Mouse (Mus musculus) heart, postnatal 14 days (tissue): ENCODE measurements around the gene Taar8a. TPM values are rescaled to one million over a fixed set of nuclear protein-coding genes. Genes with fewer than 3 reads are reported as not detected.

ENCODE experiments used
- total RNA-seq, 2 experiments: library from RNA; stranded (reverse); gene quantifications; 2 replicates each; pipeline ENCODE4 v1.2.3; 2021

The Taar8a gene
- total RNA-seq, 2 experiments from 2014 or later: not detected

Other genes with a start within 250 kb of the Taar8a start
- gene Vnn3, start 225.0 kb upstream of the Taar8a start, total RNA-seq: not detected
- 1 to 10 TPM; 1.1 TPM for gene Vnn1, start 181.8 kb upstream of the Taar8a start, total RNA-seq
- not detected for gene Taar1, start 156.1 kb upstream of the Taar8a start, total RNA-seq
- gene Taar2, start 137.9 kb upstream of the Taar8a start, total RNA-seq: not detected
- not detected for gene Taar3, start 126.9 kb upstream of the Taar8a start, total RNA-seq
- not detected for gene Taar4, start 116.0 kb upstream of the Taar8a start, total RNA-seq
- not detected for gene Taar5, start 105.8 kb upstream of the Taar8a start, total RNA-seq
- not detected for gene Taar6, start 90.9 kb upstream of the Taar8a start, total RNA-seq
- not detected for gene Taar7a, start 83.0 kb upstream of the Taar8a start, total RNA-seq
- gene Taar7b, start 76.6 kb upstream of the Taar8a start, total RNA-seq: not detected
- not detected for gene Taar7d, start 49.3 kb upstream of the Taar8a start, total RNA-seq
- not detected for gene Taar7e, start 38.9 kb upstream of the Taar8a start, total RNA-seq
- not detected for gene Taar7f, start 27.0 kb upstream of the Taar8a start, total RNA-seq
- gene Taar8b, start 15.8 kb downstream of the Taar8a start, total RNA-seq: not detected
- gene Taar8c, start 25.4 kb downstream of the Taar8a start, total RNA-seq: not detected
- not detected for gene Taar9, start 33.0 kb downstream of the Taar8a start, total RNA-seq
- 10 to 100 TPM; 41.4 to 42.7 TPM for gene Stx7, start 72.8 kb downstream of the Taar8a start, total RNA-seq
- under 1 TPM; 0.46 to 0.86 TPM for gene Moxd1, start 147.0 kb downstream of the Taar8a start, total RNA-seq